Mouse (Mus musculus): ENCODE measurements at regions not wholly inside any gene's neighbourhood (a gene's known extent, or its start where the extent isn't known, plus 50 kb on each side); places are given as distances from the start of the nearest gene placed in this dataset.

GRCm38 (mm10) chr16:86718353-86718752 lies 635.6 kb upstream of the N6amt1 start:
- TF ChIP-seq POLR2A (IDR thresholded peaks at IDR 0.05; ENCODE audit: low read depth, low read length) = no peak
- TF ChIP-seq CTCF (IDR thresholded peaks at IDR 0.05; ENCODE audit: extremely low read depth, insufficient read length, insufficient replicate concordance, low read depth, low read length) = no peak
